Mouse (Mus musculus) stomach, embryonic 14.5 days (tissue): Measurements from ENCODE around the gene Kcnj8. TPM values are rescaled to one million over a fixed set of nuclear protein-coding genes. Genes with fewer than 3 reads are reported as not detected.
"Not testable (repeated sequence)": the region's sequence is repeated elsewhere in the genome, so short reads cannot be mapped to it uniquely, and the experiment has no call there.

Experiments
- ATAC-seq: fragments of 200-750 bp; cut with Nextera tagmentation; 2 replicates; pipeline ENCODE4 v1.8.0; 2017; ENCODE audit warnings: low read depth, moderate TSS enrichment; ENCODE audit not compliant: insufficient number of reproducible peaks, insufficient read depth, low FRiP score
- H3K27ac ChIP-seq: fragments of 300-500 bp; sonication (generic); 2 replicates; pipeline ENCODE4 v1.5.1; 2014; ENCODE audit warnings: mild to moderate bottlenecking, low read length, moderate library complexity, mixed read lengths
- H3K27me3 ChIP-seq: fragments of 300-500 bp; sonication (generic); 2 replicates; pipeline ENCODE4 v1.6.1; 2014; ENCODE audit warnings: low read length, control low read depth, mixed read lengths; ENCODE audit not compliant: control insufficient read depth, insufficient read depth
- H3K36me3 ChIP-seq: fragments of 300-500 bp; sonication (generic); 2 replicates; pipeline ENCODE4 v1.6.1; 2014; ENCODE audit warnings: mild to moderate bottlenecking, control low read depth, low read length, moderate library complexity, mixed read lengths; ENCODE audit not compliant: control insufficient read depth, insufficient read depth
- H3K4me1 ChIP-seq: fragments of 300-500 bp; sonication (generic); 2 replicates; pipeline ENCODE4 v1.6.1; 2014; ENCODE audit warnings: low read length, control low read depth, mixed read lengths; ENCODE audit not compliant: control insufficient read depth, insufficient read depth
- H3K4me2 ChIP-seq: fragments of 300-500 bp; sonication (generic); replicated peaks from 2 replicates; pipeline ENCODE4 v1.6.1; 2014; ENCODE audit warnings: low read depth, low read length, control low read depth
- H3K4me3 ChIP-seq: fragments of 300-500 bp; sonication (generic); 2 replicates; pipeline ENCODE4 v1.5.1; 2014; ENCODE audit warnings: low read depth, low read length, control low read depth
- H3K9ac ChIP-seq: fragments of 300-500 bp; sonication (generic); replicated peaks from 2 replicates; pipeline ENCODE4 v1.6.1; 2014; ENCODE audit warnings: low read depth, mild to moderate bottlenecking, control low read depth, low read length, moderate library complexity, mixed read lengths
- H3K9me3 ChIP-seq: fragments of 300-500 bp; sonication (generic); 2 replicates; pipeline ENCODE4 v1.6.1; 2016; ENCODE audit warnings: low read depth, low read length, control low read depth; ENCODE audit not compliant: control insufficient read depth
- WGBS: fragments of 180-500 bp; shearing (Covaris S2); extraction: QIAGEN DNeasy Blood & Tissue Kit; methylation state at CpG from one replicate; pipeline ENCODE4 v1.1.7; 2014; 5-methylcytosine and 5-hydroxymethylcytosine counted together
- polyA plus RNA-seq: library from polyadenylated mRNA; unstranded; fragments of >200 nt; fragmentation: Nextera tagmentation; extraction: Ambion mirVana; gene quantifications from 2 replicates; pipeline ENCODE4 v1.2.1, GENCODE M21; 2014

The Kcnj8 gene
- polyA plus RNA-seq, 1 experiment from 2014 or later, result 98.2 TPM

GRCm38 (mm10) chr6:142530378-142530777 lies 41.0 kb downstream of the Kcnj8 start:
- Histone ChIP-seq H3K36me3 (no peaks in the 10 kb centered on the region), H3K4me2 (no peak overlapping the region), H3K27me3 (no peaks in the 10 kb centered on the region), H3K27ac (peak overlapping the region; percentile 2; the same call in 1 of the 2 replicates), H3K9me3 (no peaks in the 10 kb centered on the region), H3K4me1 (peaks cover 10% of the 10 kb centered on the region; the same call in 1 of the 2 replicates), H3K4me3 (no peak overlapping the region), H3K9ac (no peak overlapping the region)
- WGBS, result 46% methylated on average over 5 of the region's 5 CpGs
- ATAC-seq, result no peak; the same call in 1 of the 2 replicates

- H3K4me3 ChIP-seq, result no peak overlapping the region
- H3K9ac ChIP-seq, result no peak overlapping the region
- no peak overlapping the region for H3K4me2 ChIP-seq
- H3K27me3 ChIP-seq, result no peaks in the 10 kb centered on the region
- H3K4me1 ChIP-seq, result peaks cover 10% of the 10 kb centered on the region; the same call in 1 of the 2 replicates
- no peak overlapping the region; the same call in 1 of the 2 replicates for H3K27ac ChIP-seq
- no peaks in the 10 kb centered on the region for H3K36me3 ChIP-seq
- ATAC-seq, result no peak
- 86% methylated on average over 8 of the region's 8 CpGs for WGBS
- no peaks in the 10 kb centered on the region for H3K9me3 ChIP-seq
Observed at GRCm38 (mm10) chr6:142529680-142530079, 41.7 kb downstream of the Kcnj8 start.

- Histone ChIP-seq H3K4me3 (no peak overlapping the region), H3K4me1 (peaks cover 10% of the 10 kb centered on the region; the same call in 1 of the 2 replicates), H3K27me3 (no peaks in the 10 kb centered on the region), H3K9me3 (no peaks in the 10 kb centered on the region), H3K36me3 (no peaks in the 10 kb centered on the region), H3K4me2 (no peak overlapping the region), H3K27ac (peak overlapping the region; percentile 2; the same call in 1 of the 2 replicates), H3K9ac (no peak overlapping the region)
- 28% methylated on average over 1 of the region's 1 CpGs for WGBS
- no peak for ATAC-seq
Observed at GRCm38 (mm10) chr6:142527931-142528562, 43.4 kb downstream of the Kcnj8 start.

- 5% methylated on average over 4 of the region's 4 CpGs for WGBS
- H3K4me1 ChIP-seq, result peaks cover 10% of the 10 kb centered on the region; the same call in 1 of the 2 replicates
- no peaks in the 10 kb centered on the region for H3K27me3 ChIP-seq
- H3K9me3 ChIP-seq, result no peaks in the 10 kb centered on the region
- H3K9ac ChIP-seq, result no peak overlapping the region
- no peaks in the 10 kb centered on the region for H3K36me3 ChIP-seq
- H3K4me3 ChIP-seq, result no peak overlapping the region
- no peak overlapping the region for H3K27ac ChIP-seq
- H3K4me2 ChIP-seq, result no peak overlapping the region
- peak; percentile 35; the same call in 1 of the 2 replicates for ATAC-seq
Observed at GRCm38 (mm10) chr6:142524635-142525308, 46.6 kb downstream of the Kcnj8 start.

GRCm38 (mm10) chr6:142521591-142522110 lies 49.8 kb downstream of the Kcnj8 start:
- no peak overlapping the region for H3K4me3 ChIP-seq
- H3K4me1 ChIP-seq, result no peaks in the 10 kb centered on the region
- 81% methylated on average over 12 of the region's 12 CpGs for WGBS
- no peaks in the 10 kb centered on the region for H3K36me3 ChIP-seq
- no peak overlapping the region for H3K27ac ChIP-seq
- H3K4me2 ChIP-seq, result no peak overlapping the region
- no peak for ATAC-seq
- H3K9ac ChIP-seq, result no peak overlapping the region
- no peaks in the 10 kb centered on the region for H3K9me3 ChIP-seq
- no peaks in the 10 kb centered on the region for H3K27me3 ChIP-seq

GRCm38 (mm10) chr6:142519110-142519509 lies 52.3 kb downstream of the Kcnj8 start:
- Histone ChIP-seq H3K9me3 (no peaks in the 10 kb centered on the region), H3K36me3 (no peaks in the 10 kb centered on the region), H3K4me2 (no peak overlapping the region), H3K4me3 (no peak overlapping the region), H3K4me1 (no peaks in the 10 kb centered on the region), H3K9ac (no peak overlapping the region), H3K27me3 (no peaks in the 10 kb centered on the region), H3K27ac (no peak overlapping the region)
- peak; percentile 42; the same call in 1 of the 2 replicates for ATAC-seq
- WGBS, result 19% methylated on average over 6 of the region's 6 CpGs

GRCm38 (mm10) chr6:142515379-142515778 lies 56.0 kb downstream of the Kcnj8 start:
- H3K27ac ChIP-seq, result not testable (repeated sequence)

GRCm38 (mm10) chr6:142514912-142515311 lies 56.5 kb downstream of the Kcnj8 start:
- ATAC-seq, result no peak
- H3K27ac ChIP-seq, result no peak overlapping the region
- no peak overlapping the region for H3K4me2 ChIP-seq
- H3K4me3 ChIP-seq, result no peak overlapping the region
- no peaks in the 10 kb centered on the region for H3K4me1 ChIP-seq
- H3K27me3 ChIP-seq, result no peaks in the 10 kb centered on the region
- no peaks in the 10 kb centered on the region for H3K9me3 ChIP-seq
- H3K9ac ChIP-seq, result no peak overlapping the region
- no peaks in the 10 kb centered on the region for H3K36me3 ChIP-seq
- 4% methylated on average over 10 of the region's 10 CpGs for WGBS

More at GRCm38 (mm10) chr6:142515379-142515778, 56.0 kb downstream of the Kcnj8 start:
- WGBS, result 66% methylated on average over 8 of the region's 9 CpGs
- H3K9me3 ChIP-seq, H3K4me2 ChIP-seq, H3K4me1 ChIP-seq, ATAC-seq, H3K9ac ChIP-seq, H3K36me3 ChIP-seq, H3K27me3 ChIP-seq, H3K4me3 ChIP-seq: not testable (repeated sequence)
